Mouse (Mus musculus): Measurements from ENCODE around the gene Map2k2.

GRCm38 (mm10) chr10:81075734-81076133 is 30.0 kb upstream of the Map2k2 start:
- no peak for TF ChIP-seq CTCF (IDR thresholded peaks at IDR 0.05 in 2 of 3, conservative IDR thresholded peaks at IDR 0.05 in 1 of 3; ENCODE audit: control insufficient read depth in 1 of 3, insufficient read depth in 1 of 3, low read depth in 2 of 3, low read length in 3 of 3, poor library complexity in 1 of 3, severe bottlenecking in 1 of 3)
- TF ChIP-seq MAFK (IDR thresholded peaks at IDR 0.05; ENCODE audit: borderline replicate concordance, low read depth, low read length): no peak
- TF ChIP-seq SMC3 (IDR thresholded peaks at IDR 0.05; ENCODE audit: low read depth, low read length): no peak
- no peak for TF ChIP-seq POLR2AphosphoS2 (IDR thresholded peaks at IDR 0.05; ENCODE audit: low read length)
- no peak for TF ChIP-seq TBP (IDR thresholded peaks at IDR 0.05; ENCODE audit: low read depth, low read length)

Measured in MEL (cell line).